Mouse (Mus musculus): ENCODE measurements around the gene Klhdc2. TPM values are rescaled to one million over a fixed set of nuclear protein-coding genes. Genes with fewer than 3 reads are reported as not detected.

Gene Klhdc2
- polyA plus RNA-seq, 1 experiment: 56.8 TPM

DNA sequence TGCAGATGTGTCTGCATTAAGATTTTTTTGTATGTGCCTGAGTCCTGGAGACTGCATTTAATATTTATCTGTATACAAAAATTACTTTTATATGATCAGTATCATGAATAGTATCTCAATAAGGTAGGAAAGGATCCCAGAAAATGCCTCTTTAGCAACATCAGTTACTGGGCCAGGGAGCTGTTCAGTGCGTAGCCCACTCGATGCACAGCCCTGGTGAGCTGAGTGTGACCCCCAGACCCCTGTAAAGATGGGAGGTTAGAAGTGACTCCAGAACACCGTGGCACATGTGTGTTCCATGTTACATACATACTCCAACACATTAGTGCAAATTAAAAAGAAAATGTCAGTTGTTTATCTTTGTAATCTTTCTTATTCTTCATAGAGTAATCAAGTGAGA, 3.4 kb downstream of the Klhdc2 start:
- no peak overlapping the region for H3K4me3 ChIP-seq (ENCODE audit: control insufficient read depth, low read depth, low read length)
- no peaks in the 10 kb centered on the region; the same call in 1 of the 2 replicates for H3K36me3 ChIP-seq (ENCODE audit: control insufficient read depth, insufficient read depth, low read length)
- no peaks in the 10 kb centered on the region for H3K27me3 ChIP-seq (ENCODE audit: control insufficient read depth, insufficient read depth, low read length)
- peaks cover 4% of the 10 kb centered on the region for H3K4me1 ChIP-seq (ENCODE audit: control insufficient read depth, insufficient read depth, low read length)
- TF ChIP-seq POLR2A (IDR thresholded peaks at IDR 0.05; ENCODE audit: control insufficient read depth, low read depth, low read length) (no peak), CTCF (IDR thresholded peaks at IDR 0.05; ENCODE audit: control insufficient read depth, insufficient read depth, insufficient replicate concordance, low read depth, low read length) (no peak)
- no peak overlapping the region for H3K27ac ChIP-seq (ENCODE audit: control insufficient read depth, insufficient read depth, low read depth, low read length)

DNA sequence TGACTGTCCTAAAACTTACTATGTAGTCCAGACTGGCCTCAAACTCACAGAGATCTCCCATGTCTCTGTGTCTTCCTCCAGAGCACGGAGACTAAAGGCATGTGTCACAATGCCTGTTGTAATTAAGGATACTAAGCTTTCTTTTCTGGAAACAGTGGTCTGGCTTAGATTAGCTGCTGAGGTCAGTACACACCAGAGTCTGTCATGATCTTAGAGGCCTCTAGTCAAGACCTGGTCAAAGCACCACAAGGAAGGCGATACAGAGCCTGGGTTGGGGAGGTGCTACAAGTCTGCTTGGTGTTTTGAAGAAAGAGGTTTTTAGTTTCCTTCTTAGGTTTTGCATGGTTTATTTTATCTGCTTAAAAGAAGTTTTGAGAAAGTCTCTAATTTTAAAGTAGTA, 3.9 kb downstream of the Klhdc2 start:
- Histone ChIP-seq H3K4me3 (ENCODE audit: control insufficient read depth, low read depth, low read length) (no peak overlapping the region), H3K36me3 (ENCODE audit: control insufficient read depth, insufficient read depth, low read length) (peaks cover 3% of the 10 kb centered on the region), H3K4me1 (ENCODE audit: control insufficient read depth, insufficient read depth, low read length) (peaks cover 4% of the 10 kb centered on the region), H3K27ac (ENCODE audit: control insufficient read depth, insufficient read depth, low read depth, low read length) (no peak overlapping the region), H3K27me3 (ENCODE audit: control insufficient read depth, insufficient read depth, low read length) (no peaks in the 10 kb centered on the region)
- TF ChIP-seq CTCF (IDR thresholded peaks at IDR 0.05; ENCODE audit: control insufficient read depth, insufficient read depth, insufficient replicate concordance, low read depth, low read length): no peak
- no peak for TF ChIP-seq POLR2A (IDR thresholded peaks at IDR 0.05; ENCODE audit: control insufficient read depth, low read depth, low read length)

DNA sequence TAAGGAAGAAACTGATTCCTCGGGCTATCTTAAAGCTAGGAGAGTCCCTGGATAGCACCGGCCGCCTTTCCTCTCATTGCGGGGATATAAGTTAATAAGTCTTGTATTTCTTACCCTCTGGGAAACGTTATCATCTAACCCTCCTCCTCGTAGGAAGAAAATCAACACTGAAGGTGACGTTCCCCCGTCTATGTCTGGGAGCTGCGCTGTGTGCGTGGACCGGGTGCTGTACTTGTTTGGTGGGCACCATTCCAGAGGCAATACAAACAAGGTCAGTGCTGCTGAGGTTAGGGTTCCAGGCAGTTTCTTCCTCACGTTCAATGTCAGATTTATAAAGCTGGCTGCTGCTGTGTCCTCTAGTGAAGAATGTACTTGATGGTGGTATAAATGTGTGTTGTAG, 5.7 kb downstream of the Klhdc2 start:
- TF ChIP-seq CTCF (IDR thresholded peaks at IDR 0.05; ENCODE audit: control insufficient read depth, insufficient read depth, insufficient replicate concordance, low read depth, low read length) (no peak), POLR2A (IDR thresholded peaks at IDR 0.05; ENCODE audit: control insufficient read depth, low read depth, low read length) (no peak)

DNA sequence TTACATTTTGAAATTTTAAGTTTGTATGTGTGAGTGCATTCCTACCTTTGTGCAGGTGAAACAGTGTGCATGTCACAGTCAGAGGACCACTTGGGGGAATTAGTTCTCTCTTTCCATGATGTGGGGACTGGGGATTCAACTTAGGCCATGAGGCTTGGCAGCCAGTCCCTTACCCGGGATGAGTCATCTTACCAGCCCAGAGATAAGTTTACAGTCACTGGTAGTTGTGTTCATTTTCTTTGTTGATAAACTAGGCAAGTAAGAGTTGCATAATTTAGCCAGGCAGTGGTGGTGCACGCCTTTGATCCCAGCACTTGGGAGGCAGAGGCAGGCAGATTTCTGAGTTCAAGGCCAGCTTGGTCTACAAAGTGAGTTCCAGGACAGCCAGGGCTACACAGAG, 7.6 kb downstream of the Klhdc2 start:
- H3K4me3 ChIP-seq (ENCODE audit: control insufficient read depth, low read depth, low read length): no peak overlapping the region
- H3K36me3 ChIP-seq (ENCODE audit: control insufficient read depth, insufficient read depth, low read length): peaks cover 4% of the 10 kb centered on the region
- H3K4me1 ChIP-seq (ENCODE audit: control insufficient read depth, insufficient read depth, low read length): no peaks in the 10 kb centered on the region
- TF ChIP-seq CTCF (IDR thresholded peaks at IDR 0.05; ENCODE audit: control insufficient read depth, insufficient read depth, insufficient replicate concordance, low read depth, low read length): no peak
- no peak for TF ChIP-seq POLR2A (IDR thresholded peaks at IDR 0.05; ENCODE audit: control insufficient read depth, low read depth, low read length)
- no peaks in the 10 kb centered on the region for H3K27me3 ChIP-seq (ENCODE audit: control insufficient read depth, insufficient read depth, low read length)
- H3K27ac ChIP-seq (ENCODE audit: control insufficient read depth, insufficient read depth, low read depth, low read length): no peak overlapping the region

More for the DNA sequence above, 5.7 kb downstream of the Klhdc2 start:
- Histone ChIP-seq H3K36me3 (ENCODE audit: control insufficient read depth, insufficient read depth, low read length) (peaks cover 3% of the 10 kb centered on the region), H3K27me3 (ENCODE audit: control insufficient read depth, insufficient read depth, low read length) (no peaks in the 10 kb centered on the region), H3K4me1 (ENCODE audit: control insufficient read depth, insufficient read depth, low read length) (no peaks in the 10 kb centered on the region; the same call in 1 of the 2 replicates), H3K4me3 (ENCODE audit: control insufficient read depth, low read depth, low read length) (no peak overlapping the region), H3K27ac (ENCODE audit: control insufficient read depth, insufficient read depth, low read depth, low read length) (no peak overlapping the region)

DNA sequence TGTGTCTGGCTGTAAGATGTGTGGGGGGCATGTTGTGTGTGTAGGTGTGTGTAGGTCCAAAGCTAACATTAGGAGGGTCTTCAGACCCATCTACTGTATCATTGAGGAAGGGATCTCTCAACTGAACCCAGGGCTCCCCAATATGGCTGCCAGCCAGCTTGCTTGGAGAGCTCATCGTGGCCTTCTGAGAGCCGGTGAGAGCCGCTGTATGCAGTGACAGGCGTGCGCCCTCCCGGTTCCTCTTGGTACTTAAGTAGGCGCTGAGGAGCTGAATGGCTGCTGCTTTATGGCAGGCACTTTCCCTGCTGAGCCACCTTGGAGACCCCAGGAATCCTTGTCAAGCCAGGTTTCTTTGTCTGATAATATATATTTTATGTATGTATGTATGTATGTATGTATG, 9.9 kb downstream of the Klhdc2 start:
- Histone ChIP-seq H3K27ac (ENCODE audit: control insufficient read depth, insufficient read depth, low read depth, low read length) (no peak overlapping the region), H3K36me3 (ENCODE audit: control insufficient read depth, insufficient read depth, low read length) (peaks cover 4% of the 10 kb centered on the region), H3K4me3 (ENCODE audit: control insufficient read depth, low read depth, low read length) (no peak overlapping the region), H3K4me1 (ENCODE audit: control insufficient read depth, insufficient read depth, low read length) (no peaks in the 10 kb centered on the region), H3K27me3 (ENCODE audit: control insufficient read depth, insufficient read depth, low read length) (no peaks in the 10 kb centered on the region)
- TF ChIP-seq POLR2A (IDR thresholded peaks at IDR 0.05; ENCODE audit: control insufficient read depth, low read depth, low read length) (no peak), CTCF (IDR thresholded peaks at IDR 0.05; ENCODE audit: control insufficient read depth, insufficient read depth, insufficient replicate concordance, low read depth, low read length) (no peak)

DNA sequence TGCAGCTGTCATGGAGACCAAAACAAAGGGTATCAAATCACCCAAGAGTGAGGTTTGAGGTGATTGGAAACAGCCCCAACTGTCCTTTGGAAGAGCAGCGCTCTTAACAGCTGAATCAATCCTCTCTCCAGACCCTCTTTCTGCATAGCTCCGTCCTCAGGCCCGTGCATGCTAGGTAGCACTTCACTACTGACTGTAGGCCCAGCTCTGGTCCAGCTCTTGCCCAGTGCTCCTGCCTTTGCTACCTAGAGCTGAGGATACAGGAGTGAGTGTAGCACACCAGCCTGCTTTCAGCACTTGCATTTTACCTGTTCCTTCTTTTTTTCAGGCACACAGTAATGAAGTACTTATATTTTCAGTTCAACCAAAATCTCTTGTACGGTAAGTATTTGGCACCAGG, 13.2 kb downstream of the Klhdc2 start:
- H3K27ac ChIP-seq (ENCODE audit: control insufficient read depth, insufficient read depth, low read depth, low read length): no peak overlapping the region
- no peaks in the 10 kb centered on the region for H3K27me3 ChIP-seq (ENCODE audit: control insufficient read depth, insufficient read depth, low read length)
- peaks cover 4% of the 10 kb centered on the region for H3K36me3 ChIP-seq (ENCODE audit: control insufficient read depth, insufficient read depth, low read length)
- H3K4me1 ChIP-seq (ENCODE audit: control insufficient read depth, insufficient read depth, low read length): no peaks in the 10 kb centered on the region
- no peak for TF ChIP-seq POLR2A (IDR thresholded peaks at IDR 0.05; ENCODE audit: control insufficient read depth, low read depth, low read length)
- no peak for TF ChIP-seq CTCF (IDR thresholded peaks at IDR 0.05; ENCODE audit: control insufficient read depth, insufficient read depth, insufficient replicate concordance, low read depth, low read length)
- no peak overlapping the region for H3K4me3 ChIP-seq (ENCODE audit: control insufficient read depth, low read depth, low read length)

DNA sequence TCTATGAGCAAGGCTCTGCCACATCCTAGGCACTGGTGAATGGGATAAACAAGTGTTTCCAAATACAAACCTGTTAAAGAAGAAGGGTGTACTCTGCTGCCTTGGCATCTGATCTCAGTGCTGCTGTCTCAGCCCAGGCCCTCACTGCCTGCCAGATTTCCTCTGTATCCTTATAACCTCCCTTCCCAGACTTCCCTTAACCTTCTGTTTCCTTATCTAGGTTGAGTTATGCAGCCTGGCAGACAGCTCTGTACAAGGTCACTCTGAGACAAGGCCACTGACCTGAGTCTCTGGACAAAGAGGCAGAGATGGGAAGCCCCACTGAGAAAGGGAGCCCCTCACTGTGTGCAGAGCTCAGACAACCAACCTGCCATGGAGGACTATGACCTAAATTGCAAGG, 21.9 kb downstream of the Klhdc2 start:
- TF ChIP-seq POLR2A (IDR thresholded peaks at IDR 0.05; ENCODE audit: control insufficient read depth, low read depth, low read length) (no peak), CTCF (IDR thresholded peaks at IDR 0.05; ENCODE audit: control insufficient read depth, insufficient read depth, insufficient replicate concordance, low read depth, low read length) (no peak)
- no peaks in the 10 kb centered on the region for H3K27me3 ChIP-seq (ENCODE audit: control insufficient read depth, insufficient read depth, low read length)
- H3K36me3 ChIP-seq (ENCODE audit: control insufficient read depth, insufficient read depth, low read length): no peaks in the 10 kb centered on the region; the same call in 1 of the 2 replicates
- no peak overlapping the region for H3K27ac ChIP-seq (ENCODE audit: control insufficient read depth, insufficient read depth, low read depth, low read length)
- H3K4me1 ChIP-seq (ENCODE audit: control insufficient read depth, insufficient read depth, low read length): no peaks in the 10 kb centered on the region
- no peak overlapping the region for H3K4me3 ChIP-seq (ENCODE audit: control insufficient read depth, low read depth, low read length)

DNA sequence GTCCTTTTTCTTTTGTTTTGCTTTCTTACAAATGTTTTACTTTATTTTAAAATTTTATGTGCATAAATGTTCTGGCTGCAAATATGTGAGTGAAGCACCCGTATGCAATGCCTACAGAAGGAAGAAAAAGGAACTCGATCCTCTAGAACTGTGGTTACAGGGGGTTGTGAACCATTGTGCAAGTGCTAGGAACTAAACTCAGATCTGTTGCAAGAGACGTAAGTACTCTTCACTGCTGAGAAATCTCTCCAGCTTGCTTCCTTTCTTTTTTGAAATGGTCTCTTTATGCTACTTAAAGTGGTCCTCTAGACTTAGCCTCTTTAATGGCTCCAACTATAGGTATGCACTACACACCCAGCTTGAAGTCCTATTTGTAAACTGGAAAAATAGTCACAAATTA, 34.7 kb downstream of the Klhdc2 start:
- TF ChIP-seq POLR2A (IDR thresholded peaks at IDR 0.05; ENCODE audit: control insufficient read depth, low read depth, low read length) (no peak), CTCF (IDR thresholded peaks at IDR 0.05; ENCODE audit: control insufficient read depth, insufficient read depth, insufficient replicate concordance, low read depth, low read length) (no peak)
- Histone ChIP-seq H3K4me3 (ENCODE audit: control insufficient read depth, low read depth, low read length) (no peak overlapping the region), H3K4me1 (ENCODE audit: control insufficient read depth, insufficient read depth, low read length) (no peaks in the 10 kb centered on the region), H3K27me3 (ENCODE audit: control insufficient read depth, insufficient read depth, low read length) (no peaks in the 10 kb centered on the region), H3K36me3 (ENCODE audit: control insufficient read depth, insufficient read depth, low read length) (no peaks in the 10 kb centered on the region), H3K27ac (ENCODE audit: control insufficient read depth, insufficient read depth, low read depth, low read length) (no peak overlapping the region)
